Mouse (Mus musculus) MEL (cell line): ENCODE results near the gene Cuta. TPM values are rescaled to one million over a fixed set of nuclear protein-coding genes. Genes with fewer than 3 reads are reported as not detected.
A peak's percentile ranks its signal among the peaks of the same experiment; 100 is the strongest.

Experiments used
- DNase-seq: peaks from one replicate; pipeline ENCODE4 v3.0.0; 2011; ENCODE audit warnings: low read depth, low spot score
- H3K27ac ChIP-seq: 2 replicates; pipeline ENCODE4 v1.5.1; 2012; ENCODE audit warnings: low read depth, mild to moderate bottlenecking, control low read depth, low read length, moderate library complexity; ENCODE audit not compliant: control insufficient read depth
- H3K27me3 ChIP-seq, 2 experiments: fragments of 150-350 bp in 1 of 2; sonication (generic) in 1 of 2; 2 replicates each; pipeline ENCODE4 v1.6.1; 2012; ENCODE audit warnings: low read length in 2 of 2, mild to moderate bottlenecking in 2 of 2, improper control_type of control experiment in 1 of 2, moderate library complexity in 1 of 2; ENCODE audit not compliant: insufficient read depth in 2 of 2, control insufficient read depth in 1 of 2
- H3K36me3 ChIP-seq, 2 experiments: 2 replicates each; pipeline ENCODE4 v1.6.1; 2012 to 2014; ENCODE audit warnings: low read length in 2 of 2, improper control_type of control experiment in 1 of 2, inconsistent platforms in 1 of 2, mild to moderate bottlenecking in 1 of 2; ENCODE audit not compliant: insufficient read depth in 2 of 2, control insufficient read depth in 1 of 2
- H3K4me1 ChIP-seq, 2 experiments: fragments of 150-350 bp in 1 of 2; sonication (generic) in 1 of 2; 2 replicates each; pipeline ENCODE4 v1.6.1; 2012; ENCODE audit warnings: low read length in 2 of 2, improper control_type of control experiment in 1 of 2, mild to moderate bottlenecking in 1 of 2; ENCODE audit not compliant: insufficient read depth in 2 of 2, control insufficient read depth in 1 of 2
- H3K4me3 ChIP-seq, 2 experiments: fragments of 150-350 bp in 1 of 2; sonication (generic) in 1 of 2; 2 replicates each; pipeline ENCODE4 v1.5.1; 2012; ENCODE audit warnings: low read depth in 2 of 2, low read length in 2 of 2, mild to moderate bottlenecking in 2 of 2, moderate library complexity in 2 of 2, control low read depth in 1 of 2, improper control_type of control experiment in 1 of 2; ENCODE audit not compliant: control insufficient read depth in 1 of 2, insufficient read depth in 1 of 2
- H3K79me2 ChIP-seq: 2 replicates; pipeline ENCODE4 v1.6.1; 2012; ENCODE audit warnings: mild to moderate bottlenecking, low read length, moderate library complexity; ENCODE audit not compliant: control insufficient read depth, poor library complexity, insufficient read depth
- H3K9ac ChIP-seq: 2 replicates; pipeline ENCODE4 v1.6.1; 2012; ENCODE audit warnings: low read depth, mild to moderate bottlenecking, control low read depth, low read length, moderate library complexity; ENCODE audit not compliant: control insufficient read depth, poor library complexity, severe bottlenecking
- H3K9me3 ChIP-seq: fragments of 150-350 bp; sonication (generic); replicated peaks from 2 replicates; pipeline ENCODE4 v1.6.1; 2012; ENCODE audit warnings: mild to moderate bottlenecking, low read length, improper control_type of control experiment, moderate library complexity; ENCODE audit not compliant: insufficient read depth
- BHLHE40 ChIP-seq: IDR thresholded peaks from 2 replicates; pipeline ENCODE4 v1.6.1; 2012; ENCODE audit warnings: low read depth, mild to moderate bottlenecking, inconsistent platforms, low read length, improper control_type of control experiment, borderline replicate concordance
- CHD1 ChIP-seq: IDR thresholded peaks from 2 replicates; pipeline ENCODE4 v1.6.1; 2012; ENCODE audit warnings: low read depth, mild to moderate bottlenecking, inconsistent platforms, low read length, improper control_type of control experiment
- CHD2 ChIP-seq: IDR thresholded peaks from 2 replicates; pipeline ENCODE4 v1.6.1; 2011; ENCODE audit warnings: low read length, improper control_type of control experiment
- CTCF ChIP-seq, 3 experiments: IDR thresholded peaks in 2 of 3; conservative IDR thresholded peaks in 1 of 3; 2 replicates each; pipeline ENCODE4 v1.5.1; 2011 to 2012; ENCODE audit warnings: low read length in 3 of 3, low read depth in 2 of 3, mild to moderate bottlenecking in 2 of 3, improper control_type of control experiment in 1 of 3, inconsistent platforms in 1 of 3, mixed read lengths in 1 of 3, moderate library complexity in 1 of 3; ENCODE audit not compliant: control insufficient read depth in 1 of 3, insufficient read depth in 1 of 3, poor library complexity in 1 of 3, severe bottlenecking in 1 of 3
- ELF1 ChIP-seq: IDR thresholded peaks from 2 replicates; pipeline ENCODE4 v1.6.1; 2014; ENCODE audit warnings: low read depth, mild to moderate bottlenecking, inconsistent platforms, low read length, improper control_type of control experiment, moderate library complexity
- ETS1 ChIP-seq: IDR thresholded peaks from 2 replicates; pipeline ENCODE4 v1.6.1; 2012; ENCODE audit warnings: low read depth, mild to moderate bottlenecking, inconsistent platforms, low read length, improper control_type of control experiment, moderate library complexity
- GABPA ChIP-seq: IDR thresholded peaks from 2 replicates; pipeline ENCODE4 v1.6.1; 2012; ENCODE audit warnings: low read depth, mild to moderate bottlenecking, inconsistent platforms, low read length, improper control_type of control experiment, moderate library complexity
- HCFC1 ChIP-seq: IDR thresholded peaks from 2 replicates; pipeline ENCODE4 v1.6.1; 2012; ENCODE audit warnings: low read depth, mild to moderate bottlenecking, inconsistent platforms, low read length, improper control_type of control experiment, moderate library complexity
- MYB ChIP-seq: IDR thresholded peaks from 2 replicates; pipeline ENCODE4 v1.6.1; 2011; ENCODE audit warnings: mild to moderate bottlenecking, low read depth, low read length, improper control_type of control experiment
- POLR2AphosphoS5 ChIP-seq: IDR thresholded peaks from 2 replicates; pipeline ENCODE4 v1.6.1; 2012; ENCODE audit warnings: low read depth, borderline replicate concordance, mild to moderate bottlenecking, inconsistent platforms, low read length, moderate library complexity, mixed read lengths
- RAD21 ChIP-seq: IDR thresholded peaks from 2 replicates; pipeline ENCODE4 v1.6.1; 2011; ENCODE audit warnings: mild to moderate bottlenecking, low read depth, low read length, improper control_type of control experiment
- SIN3A ChIP-seq: IDR thresholded peaks from 2 replicates; pipeline ENCODE4 v1.6.1; 2012; ENCODE audit warnings: low read length, improper control_type of control experiment, inconsistent platforms
- SMC3 ChIP-seq: IDR thresholded peaks from 2 replicates; pipeline ENCODE4 v1.6.1; 2011; ENCODE audit warnings: low read depth, low read length, improper control_type of control experiment
- TAL1 ChIP-seq: IDR thresholded peaks from 2 replicates; pipeline ENCODE4 v1.6.1; 2012; ENCODE audit warnings: mild to moderate bottlenecking, inconsistent platforms, low read length, moderate library complexity, mixed read lengths
- TBP ChIP-seq: IDR thresholded peaks from 2 replicates; pipeline ENCODE4 v1.8.0; 2011; ENCODE audit warnings: low read depth, low read length, improper control_type of control experiment
- TCF12 ChIP-seq: IDR thresholded peaks from 2 replicates; pipeline ENCODE4 v1.6.1; 2014; ENCODE audit warnings: low read depth, mild to moderate bottlenecking, inconsistent platforms, low read length, improper control_type of control experiment, moderate library complexity
- USF1 ChIP-seq: IDR thresholded peaks from 2 replicates; pipeline ENCODE4 v1.6.1; 2014; ENCODE audit warnings: low read depth, mild to moderate bottlenecking, inconsistent platforms, low read length, improper control_type of control experiment, moderate library complexity
- ZMIZ1 ChIP-seq: IDR thresholded peaks from 2 replicates; pipeline ENCODE4 v1.6.1; 2012; ENCODE audit warnings: low read depth, mild to moderate bottlenecking, inconsistent platforms, low read length, improper control_type of control experiment, moderate library complexity
- ZNF384 ChIP-seq: IDR thresholded peaks from 2 replicates; pipeline ENCODE4 v1.6.1; 2012; ENCODE audit warnings: low read depth, mild to moderate bottlenecking, inconsistent platforms, low read length, improper control_type of control experiment
- polyA plus RNA-seq, 2 experiments: library from polyadenylated mRNA; stranded (reverse) in 1 of 2; unstranded in 1 of 2; fragments of >175 nt in 1 of 2; fragments of >200 nt in 1 of 2; gene quantifications; 2 replicates each; pipeline versions ENCODE4 v1.2.1 to v1.2.4; 2012; ENCODE audit warnings: low replicate concordance in 2 of 2, low read depth in 1 of 2; ENCODE audit not compliant: insufficient read length in 2 of 2, insufficient read depth in 1 of 2, missing spikeins in 1 of 2
- total RNA-seq: library from RNA; depleted of rRNA; stranded (reverse); fragments of 300-350 nt; gene quantifications from 2 replicates; pipeline ENCODE4 v1.2.3, GENCODE M21; 2012

The Cuta gene
- total and polyA plus RNA-seq, 3 experiments, result 66.8 to 220 TPM; not detected in 1

DNA sequence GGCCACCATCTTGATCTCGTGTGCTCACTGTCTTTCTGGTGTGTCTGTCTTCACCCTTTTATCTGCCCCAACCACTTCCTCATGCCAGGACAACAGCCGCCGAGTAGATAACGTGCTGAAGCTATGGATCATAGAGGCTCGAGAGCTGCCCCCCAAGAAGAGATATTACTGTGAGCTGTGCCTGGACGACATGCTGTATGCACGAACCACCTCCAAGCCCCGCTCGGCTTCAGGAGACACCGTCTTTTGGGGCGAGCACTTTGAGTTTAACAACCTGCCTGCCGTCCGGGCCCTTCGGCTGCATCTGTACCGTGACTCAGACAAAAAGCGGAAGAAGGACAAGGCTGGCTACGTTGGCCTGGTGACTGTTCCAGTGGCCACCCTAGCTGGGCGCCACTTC, 17.5 kb upstream of the Cuta start (continued):
- TF ChIP-seq TCF12 (peak; percentile 84), CHD1 (no peak), ETS1 (peak; percentile 89), HCFC1 (0 out of 2 replicates have a peak, but pooled peaks have one; percentile 54)

DNA sequence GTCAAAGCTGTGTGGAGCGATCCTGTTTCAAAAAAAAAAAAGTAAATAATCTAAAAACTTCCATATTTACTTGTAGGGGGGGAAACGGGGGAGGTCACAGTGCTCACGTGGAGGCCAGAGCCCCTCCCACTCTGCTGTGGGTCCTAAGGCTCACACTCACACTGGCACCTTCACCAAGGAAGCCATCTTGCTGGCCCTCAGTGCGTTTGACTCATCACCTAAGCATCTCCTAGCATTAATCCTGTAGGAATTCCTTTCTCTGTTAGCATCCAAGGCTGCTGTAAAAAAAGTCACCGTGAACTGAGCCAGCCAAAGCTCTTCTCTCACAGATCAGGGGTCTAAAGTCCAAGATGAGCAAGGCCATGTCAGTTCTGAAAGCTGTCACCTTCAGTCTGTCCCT, 16.9 kb upstream of the Cuta start:
- H3K4me1 ChIP-seq, result peaks cover 7 to 30% of the 10 kb centered on the region in 2 experiments; a peak in 3 of 4 replicates

GRCm38 (mm10) chr17:26953726-26954125, 14.4 kb upstream of the Cuta start:
- no peak overlapping the region for H3K9ac ChIP-seq
- no peak for DNase-seq
- TF ChIP-seq ZMIZ1 (no peak), CHD2 (no peak), HCFC1 (no peak), GABPA (no peak), POLR2AphosphoS5 (no peak), TBP (no peak), SIN3A (no peak), RAD21 (no peak), SMC3 (no peak), ZNF384 (no peak), CTCF (IDR thresholded peaks at IDR 0.05 in 2 of 3, conservative IDR thresholded peaks at IDR 0.05 in 1 of 3; ENCODE audit: control insufficient read depth in 1 of 3, insufficient read depth in 1 of 3, low read depth in 2 of 3, low read length in 3 of 3, poor library complexity in 1 of 3, severe bottlenecking in 1 of 3) (no peak), ELF1 (no peak), TAL1 (no peak), MYB (no peak), BHLHE40 (no peak)
- H3K4me1 ChIP-seq, result peaks cover 7 to 43% of the 10 kb centered on the region in 2 experiments; a peak in 3 of 4 replicates
- no peaks in the 10 kb centered on the region for H3K27me3 ChIP-seq
- no peak overlapping the region for H3K4me3 ChIP-seq
- peaks cover 0 to 24% of the 10 kb centered on the region in 2 experiments; a peak in 3 of 4 replicates for H3K36me3 ChIP-seq
- peaks cover 4% of the 10 kb centered on the region for H3K79me2 ChIP-seq
- H3K27ac ChIP-seq, result no peak overlapping the region
- no peaks in the 10 kb centered on the region for H3K9me3 ChIP-seq

More for the DNA sequence above, 16.9 kb upstream of the Cuta start:
- no peaks in the 10 kb centered on the region for H3K27me3 ChIP-seq
- peaks cover 0 to 22% of the 10 kb centered on the region in 2 experiments; a peak in 3 of 4 replicates for H3K36me3 ChIP-seq
- H3K4me3 ChIP-seq, result peak overlapping the region; percentile 32 to 51
- peak overlapping the region; percentile 99 for H3K27ac ChIP-seq
- peak overlapping the region; percentile 84 for H3K9ac ChIP-seq
- TF ChIP-seq USF1 (peak; percentile 62), ZNF384 (0 out of 2 replicates have a peak, but pooled peaks have one; percentile 16), ELF1 (no peak)
- H3K79me2 ChIP-seq, result peaks cover 4% of the 10 kb centered on the region
- H3K9me3 ChIP-seq, result no peaks in the 10 kb centered on the region
- DNase-seq, result no peak
